Mouse (Mus musculus): ENCODE measurements around the gene Ttc16. TPM values are rescaled to one million over a fixed set of nuclear protein-coding genes. Genes with fewer than 3 reads are reported as not detected.

The Ttc16 gene
- polyA plus RNA-seq, 1 experiment = 0.03 TPM

GRCm38 (mm10) chr2:32784048-32784681 lies 8.7 kb upstream of the Ttc16 start, which contains the start of gene Cfap157:
Gene Cfap157, minus strand, starts transcription at chr2:32784428.
- peaks cover 39% of the 10 kb centered on the region for H3K27me3 ChIP-seq (replicated peaks)
- H3K4me1 ChIP-seq = peaks cover 3% of the 10 kb centered on the region; the same call in 1 of the 2 replicates
- no peak for TF ChIP-seq GATA1 (IDR thresholded peaks at IDR 0.05; ENCODE audit: borderline replicate concordance, low read length)
- TF ChIP-seq FLI1 (IDR thresholded peaks at IDR 0.05; ENCODE audit: low read length) = no peak

GRCm38 (mm10) chr2:32781710-32782109 lies 6.3 kb upstream of the Ttc16 start:
- Histone ChIP-seq H3K36me3 (replicated peaks; ENCODE audit: low read length) (peaks cover 4% of the 10 kb centered on the region), H3K9me3 (no peaks in the 10 kb centered on the region)
- TF ChIP-seq FLI1 (IDR thresholded peaks at IDR 0.05; ENCODE audit: low read length) (no peak), GATA1 (IDR thresholded peaks at IDR 0.05; ENCODE audit: borderline replicate concordance, low read length) (no peak)

More at GRCm38 (mm10) chr2:32784048-32784681, 8.7 kb upstream of the Ttc16 start, which contains the start of gene Cfap157:
- Histone ChIP-seq H3K4me3 (replicated peaks) (no peak within 1 kb of the TSS), H3K36me3 (replicated peaks; ENCODE audit: low read length) (no peaks in the 10 kb centered on the region), H3K9me3 (no peaks in the 10 kb centered on the region)

GRCm38 (mm10) chr2:32779714-32780113 lies 4.3 kb upstream of the Ttc16 start:
- peaks cover 4% of the 10 kb centered on the region for H3K36me3 ChIP-seq (replicated peaks; ENCODE audit: low read length)
- H3K4me1 ChIP-seq = peaks cover 22% of the 10 kb centered on the region
- H3K4me3 ChIP-seq (replicated peaks) = no peak overlapping the region
- peaks cover 26% of the 10 kb centered on the region for H3K27me3 ChIP-seq (replicated peaks)
- TF ChIP-seq FLI1 (IDR thresholded peaks at IDR 0.05; ENCODE audit: low read length) (no peak), GATA1 (IDR thresholded peaks at IDR 0.05; ENCODE audit: borderline replicate concordance, low read length) (no peak)
- no peaks in the 10 kb centered on the region for H3K9me3 ChIP-seq

More at GRCm38 (mm10) chr2:32781710-32782109, 6.3 kb upstream of the Ttc16 start:
- no peak overlapping the region for H3K4me3 ChIP-seq (replicated peaks)
- H3K4me1 ChIP-seq = peaks cover 4% of the 10 kb centered on the region; the same call in 1 of the 2 replicates
- peaks cover 36% of the 10 kb centered on the region for H3K27me3 ChIP-seq (replicated peaks)

GRCm38 (mm10) chr2:32779131-32779530 lies 3.7 kb upstream of the Ttc16 start:
- Histone ChIP-seq H3K36me3 (replicated peaks; ENCODE audit: low read length) (peaks cover 4% of the 10 kb centered on the region), H3K4me3 (replicated peaks) (no peak overlapping the region), H3K27me3 (replicated peaks) (peaks cover 26% of the 10 kb centered on the region), H3K4me1 (peaks cover 25% of the 10 kb centered on the region), H3K9me3 (no peaks in the 10 kb centered on the region)
- TF ChIP-seq FLI1 (IDR thresholded peaks at IDR 0.05; ENCODE audit: low read length) (no peak), GATA1 (IDR thresholded peaks at IDR 0.05; ENCODE audit: borderline replicate concordance, low read length) (no peak)

GRCm38 (mm10) chr2:32778081-32778480 lies 2.6 kb upstream of the Ttc16 start:
- Histone ChIP-seq H3K27me3 (replicated peaks) (peaks cover 27% of the 10 kb centered on the region), H3K36me3 (replicated peaks; ENCODE audit: low read length) (peaks cover 4% of the 10 kb centered on the region), H3K9me3 (no peaks in the 10 kb centered on the region), H3K4me3 (replicated peaks) (no peak overlapping the region), H3K4me1 (peaks cover 28% of the 10 kb centered on the region)
- TF ChIP-seq FLI1 (IDR thresholded peaks at IDR 0.05; ENCODE audit: low read length) (no peak), GATA1 (IDR thresholded peaks at IDR 0.05; ENCODE audit: borderline replicate concordance, low read length) (no peak)

- peaks cover 45% of the 10 kb centered on the region for H3K4me1 ChIP-seq
- H3K27me3 ChIP-seq (replicated peaks) = peaks cover 24% of the 10 kb centered on the region
- H3K9me3 ChIP-seq = no peaks in the 10 kb centered on the region
- TF ChIP-seq FLI1 (IDR thresholded peaks at IDR 0.05; ENCODE audit: low read length) (no peak), GATA1 (IDR thresholded peaks at IDR 0.05; ENCODE audit: borderline replicate concordance, low read length) (no peak)
- peaks cover 4% of the 10 kb centered on the region for H3K36me3 ChIP-seq (replicated peaks; ENCODE audit: low read length)
- peak overlapping the region; percentile 96 for H3K4me3 ChIP-seq (replicated peaks)
Observed at GRCm38 (mm10) chr2:32776192-32776591, 759 bp upstream of the Ttc16 start.

- peaks cover 69% of the 10 kb centered on the region for H3K4me1 ChIP-seq
- H3K27me3 ChIP-seq (replicated peaks) = peaks cover 23% of the 10 kb centered on the region
- no peak for TF ChIP-seq FLI1 (IDR thresholded peaks at IDR 0.05; ENCODE audit: low read length)
- TF ChIP-seq GATA1 (IDR thresholded peaks at IDR 0.05; ENCODE audit: borderline replicate concordance, low read length) = no peak
- H3K9me3 ChIP-seq = no peaks in the 10 kb centered on the region
- no peaks in the 10 kb centered on the region for H3K36me3 ChIP-seq (replicated peaks; ENCODE audit: low read length)
- no peak overlapping the region for H3K4me3 ChIP-seq (replicated peaks)
Observed at GRCm38 (mm10) chr2:32772626-32773279, 2.7 kb downstream of the Ttc16 start.

GRCm38 (mm10) chr2:32771886-32772285 lies 3.5 kb downstream of the Ttc16 start:
- H3K9me3 ChIP-seq = no peaks in the 10 kb centered on the region
- peaks cover 77% of the 10 kb centered on the region for H3K4me1 ChIP-seq
- no peak overlapping the region for H3K4me3 ChIP-seq (replicated peaks)
- TF ChIP-seq FLI1 (IDR thresholded peaks at IDR 0.05; ENCODE audit: low read length) (no peak), GATA1 (IDR thresholded peaks at IDR 0.05; ENCODE audit: borderline replicate concordance, low read length) (no peak)
- peaks cover 28% of the 10 kb centered on the region for H3K27me3 ChIP-seq (replicated peaks)
- H3K36me3 ChIP-seq (replicated peaks; ENCODE audit: low read length) = no peaks in the 10 kb centered on the region

- Histone ChIP-seq H3K36me3 (replicated peaks; ENCODE audit: low read length) (no peaks in the 10 kb centered on the region), H3K4me3 (replicated peaks) (peak overlapping the region; percentile 75), H3K27me3 (replicated peaks) (peaks cover 37% of the 10 kb centered on the region), H3K4me1 (peaks cover 61% of the 10 kb centered on the region), H3K9me3 (no peaks in the 10 kb centered on the region)
- TF ChIP-seq FLI1 (IDR thresholded peaks at IDR 0.05; ENCODE audit: low read length) = no peak
- TF ChIP-seq GATA1 (IDR thresholded peaks at IDR 0.05; ENCODE audit: borderline replicate concordance, low read length) = no peak; the same call in 2 of the 3 replicates
Observed at GRCm38 (mm10) chr2:32769327-32770085, 5.9 kb downstream of the Ttc16 start.
